Mouse (Mus musculus) frontal cortex, adult (tissue): ENCODE measurements around the gene Rnf141.

ENCODE experiments used
- ATAC-seq: cut with Nextera tagmentation; 2 replicates; pipeline ENCODE4 v1.9.2; 2017; ENCODE audit warnings: mild to moderate bottlenecking, moderate library complexity, mixed read lengths; ENCODE audit not compliant: low TSS enrichment

The Rnf141 gene

GRCm38 (mm10) chr7:110843916-110844874 lies at the start of gene Rnf141:
Gene Rnf141, minus strand, starts transcription at chr7:110844457.
- peak; percentile 95 for ATAC-seq

- ATAC-seq, result no peak
Observed at GRCm38 (mm10) chr7:110891501-110891986, 47.3 kb upstream of the Rnf141 start.

DNA sequence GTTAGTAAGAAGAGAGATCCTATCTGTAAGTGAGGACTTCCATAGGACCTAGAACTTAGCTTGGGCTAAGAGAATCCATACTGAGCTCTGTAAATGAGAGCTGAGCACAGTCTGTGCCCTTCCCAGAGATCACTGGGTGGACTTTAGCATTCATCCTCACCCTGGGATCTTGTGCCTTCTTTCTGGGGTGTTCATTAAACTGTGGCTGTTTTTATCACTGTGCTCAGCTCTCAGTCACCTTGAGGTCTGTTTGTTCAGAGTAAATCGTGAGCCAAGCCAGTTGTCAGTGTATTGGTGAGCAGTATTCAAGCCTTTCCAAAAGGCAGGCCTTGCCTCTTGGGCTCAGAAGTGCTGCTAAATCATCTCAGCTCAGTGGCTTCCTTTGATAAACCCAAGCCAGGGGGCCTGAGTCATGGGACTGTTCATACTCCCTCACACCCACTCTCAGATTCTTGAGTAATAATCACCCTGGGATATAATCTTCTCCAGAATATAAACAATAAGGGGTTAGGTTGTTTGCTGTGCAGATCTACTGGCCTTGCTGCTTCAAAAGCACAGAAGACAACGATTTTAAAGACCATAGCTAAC lies 37.6 kb upstream of the Rnf141 start:
- ATAC-seq, result no peak

DNA sequence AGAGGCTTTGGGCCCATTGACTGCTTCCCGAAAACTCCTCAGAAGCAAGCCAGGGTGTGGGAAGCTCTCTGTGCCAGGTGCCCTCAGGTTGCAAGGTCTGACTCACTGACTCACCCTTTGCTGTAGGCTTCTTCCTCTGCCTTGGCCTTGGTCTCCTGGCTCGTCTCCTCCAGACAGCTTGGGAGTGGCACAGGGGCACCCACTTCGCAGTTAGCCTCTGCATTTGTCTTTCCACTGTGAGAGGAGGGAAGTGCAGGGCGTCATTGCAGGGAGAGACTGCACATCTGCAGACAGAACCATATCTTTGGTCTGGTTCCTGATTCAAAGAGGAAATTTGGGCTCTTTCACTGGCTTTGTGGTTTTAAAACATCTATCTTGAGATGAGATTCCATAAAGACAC lies 33.8 kb upstream of the Rnf141 start:
- no peak for ATAC-seq

GRCm38 (mm10) chr7:110876965-110877364 lies 32.7 kb upstream of the Rnf141 start:
- ATAC-seq, result no peak

DNA sequence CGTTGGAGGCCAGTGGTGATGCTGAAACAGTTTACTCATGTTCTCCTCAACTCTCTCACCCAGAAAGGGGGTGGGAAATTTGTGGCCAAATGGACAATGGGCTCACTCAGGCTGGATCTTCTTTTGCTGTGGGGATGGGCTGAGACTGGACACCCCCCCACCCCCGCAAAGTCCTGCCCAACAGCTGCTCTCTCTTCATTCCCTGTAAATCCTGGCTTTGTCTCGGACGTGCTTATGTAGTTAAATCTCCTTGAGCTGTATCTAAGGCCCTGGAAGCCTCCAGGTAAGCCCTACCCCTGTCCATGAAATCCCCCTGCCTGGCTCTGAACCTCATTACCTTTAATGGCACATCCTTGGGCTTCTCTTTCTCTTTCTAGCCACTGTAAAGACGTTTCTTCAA lies 24.6 kb upstream of the Rnf141 start:
- no peak for ATAC-seq

GRCm38 (mm10) chr7:110867116-110867515 lies 22.9 kb upstream of the Rnf141 start:
- ATAC-seq, result no peak

GRCm38 (mm10) chr7:110866021-110866420 lies 21.8 kb upstream of the Rnf141 start:
- ATAC-seq, result no peak

DNA sequence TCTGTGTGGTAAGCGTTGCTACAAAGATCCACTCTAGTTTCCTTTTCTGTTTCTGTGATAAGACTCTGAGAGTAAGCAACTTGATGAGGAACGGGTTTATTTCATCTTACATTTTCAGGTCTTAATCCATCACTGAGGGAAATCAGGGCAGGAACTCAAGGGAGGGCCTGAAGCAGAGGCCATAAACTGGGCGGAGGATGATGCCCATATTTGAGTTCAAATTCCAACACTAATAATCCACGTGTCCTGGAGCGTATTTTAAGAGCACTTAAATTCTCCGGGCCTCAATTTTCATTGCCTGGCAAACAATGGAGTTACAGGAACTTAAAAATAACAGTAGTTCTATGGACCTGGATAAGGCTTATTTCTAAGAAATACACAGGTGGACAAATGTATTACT lies 21.3 kb upstream of the Rnf141 start:
- no peak for ATAC-seq

DNA sequence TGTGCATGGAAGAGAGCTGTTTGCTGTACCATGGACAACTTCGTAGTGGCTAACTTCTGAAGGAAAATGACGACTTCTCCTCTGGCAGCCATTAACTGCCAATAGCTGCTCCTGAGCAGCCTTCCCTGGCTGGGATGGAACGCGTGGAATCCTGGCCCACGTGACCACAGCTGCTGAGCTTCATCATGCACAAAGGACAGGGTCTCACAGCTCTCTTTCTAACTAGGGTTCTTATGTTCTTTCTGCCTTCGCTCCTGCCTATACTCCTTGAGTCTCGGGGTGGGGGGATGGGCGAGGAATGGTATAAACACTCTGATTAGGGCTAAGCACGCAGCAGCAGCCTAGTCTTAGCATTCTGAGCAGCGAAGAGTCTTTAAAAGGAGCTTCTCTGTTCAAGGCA lies 20.8 kb upstream of the Rnf141 start:
- ATAC-seq, result no peak

DNA sequence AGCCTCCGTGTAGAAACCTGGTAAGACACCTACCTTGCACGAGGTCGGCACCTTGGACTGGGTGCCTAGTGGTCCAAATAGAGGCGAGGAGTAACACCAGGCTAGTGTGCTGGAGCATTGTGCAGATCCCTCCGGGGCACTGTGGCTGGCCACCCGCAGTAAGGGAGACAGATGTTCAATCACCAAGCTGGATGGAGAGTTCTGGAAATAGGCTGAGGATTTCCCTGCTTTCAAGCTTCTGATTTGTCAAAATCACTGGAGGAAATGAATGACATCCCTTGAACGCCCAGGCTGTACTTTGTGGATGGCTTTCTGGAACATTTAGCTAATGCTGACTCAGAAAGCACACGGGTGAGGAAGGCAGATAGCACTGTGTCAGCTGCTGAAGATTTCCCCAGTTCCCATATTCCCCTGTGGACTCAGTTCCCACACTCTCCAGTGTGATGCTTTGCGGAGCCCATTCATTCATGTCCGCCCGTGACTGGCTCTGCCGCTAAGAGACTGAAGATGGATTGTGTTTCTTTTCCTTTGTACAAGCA lies 18.6 kb upstream of the Rnf141 start, which contains the start of gene Lyve1:
Gene Lyve1 (minus strand): TSS at position 489 of the 539 bp plus-strand sequence.
- ATAC-seq, result no peak

GRCm38 (mm10) chr7:110860129-110860528 lies 15.9 kb upstream of the Rnf141 start:
- no peak for ATAC-seq

DNA sequence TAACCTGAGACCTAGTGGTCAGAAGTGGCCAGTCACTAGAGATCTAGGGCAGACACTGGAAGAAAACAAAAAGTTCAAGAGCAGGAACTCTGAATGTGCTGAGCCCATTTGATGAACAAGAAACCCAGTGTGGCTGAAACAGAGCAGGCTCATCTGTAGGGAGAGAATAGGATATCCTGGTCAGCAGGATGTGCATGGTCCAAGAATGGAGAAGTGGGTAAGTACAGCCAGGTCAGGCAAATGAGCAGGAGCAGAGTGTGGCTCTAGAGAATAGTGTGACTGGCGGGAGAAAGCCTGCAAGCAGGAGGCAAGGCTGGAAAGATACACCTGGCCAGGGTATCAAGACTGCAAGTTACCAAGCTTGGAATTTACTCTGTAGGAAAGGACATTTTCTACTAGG lies 11.3 kb upstream of the Rnf141 start:
- ATAC-seq, result no peak

DNA sequence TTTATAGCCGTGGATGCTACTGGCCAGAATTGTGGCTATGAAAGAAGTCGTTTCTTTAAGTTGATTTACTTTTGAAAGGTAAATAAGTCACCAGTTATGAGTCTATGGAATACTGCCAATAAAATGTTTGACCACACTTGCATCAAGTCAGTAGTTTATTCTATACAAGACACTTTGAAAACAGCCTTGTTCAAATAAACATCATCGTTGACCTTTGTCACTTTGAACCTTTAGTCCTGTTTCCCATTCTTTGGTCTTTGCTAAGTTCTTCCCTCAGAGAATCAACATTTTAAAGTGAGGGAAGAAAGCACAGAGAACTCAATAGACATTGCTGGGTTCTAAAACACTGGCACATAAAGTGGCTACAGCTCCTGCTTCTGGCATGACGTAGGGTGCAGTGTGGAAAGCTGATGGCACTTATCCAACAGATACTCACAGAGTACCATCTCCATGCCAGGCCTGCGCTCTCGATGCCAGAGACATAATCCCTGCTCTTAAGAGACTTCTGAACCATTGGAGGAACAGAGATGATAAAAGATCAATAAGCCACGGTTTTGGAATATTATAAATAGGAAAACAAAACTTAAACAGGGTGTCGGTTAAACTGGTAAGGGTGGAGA lies 10.8 kb upstream of the Rnf141 start:
- ATAC-seq, result peak; percentile 48; the same call in 1 of the 2 replicates

DNA sequence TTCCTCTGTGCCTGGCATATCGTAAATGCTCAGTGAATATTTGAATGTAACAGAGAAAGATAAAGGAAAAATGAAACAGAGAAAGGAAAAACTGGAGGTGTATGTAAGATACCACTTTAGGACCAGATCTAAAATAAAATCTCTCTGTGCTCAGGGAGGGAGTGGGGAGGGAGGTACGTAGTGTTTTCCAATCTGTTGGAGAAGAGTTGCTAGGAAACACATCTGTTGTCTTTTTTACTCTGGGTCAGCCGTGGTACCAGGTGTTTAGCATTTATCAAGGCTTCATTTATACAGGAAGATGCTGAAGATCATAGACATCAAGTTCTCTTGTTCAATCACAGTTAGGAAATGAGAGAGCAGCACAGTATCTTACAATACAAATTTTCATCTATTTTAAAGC lies 10.3 kb upstream of the Rnf141 start:
- ATAC-seq, result peak; percentile 74

DNA sequence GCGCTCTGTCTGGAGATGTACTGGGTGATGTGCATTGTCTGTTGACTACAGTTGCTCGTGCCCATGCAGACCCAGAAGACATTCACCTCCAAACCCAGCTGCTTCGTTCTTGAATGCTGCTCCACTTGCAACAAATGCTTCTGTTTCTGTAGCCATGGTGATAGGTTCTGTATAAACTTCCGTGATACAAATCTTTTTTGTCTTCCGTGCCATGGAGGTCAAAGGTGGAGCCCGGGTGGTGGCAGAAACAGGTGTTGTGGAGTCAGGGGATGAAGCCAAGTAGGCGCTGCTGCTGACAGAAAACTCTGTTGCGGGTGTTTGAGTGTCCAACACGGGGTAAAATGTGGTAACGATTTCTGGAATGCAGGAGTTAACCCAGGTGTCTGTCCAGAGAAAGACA lies 9.4 kb upstream of the Rnf141 start:
- ATAC-seq, result no peak

DNA sequence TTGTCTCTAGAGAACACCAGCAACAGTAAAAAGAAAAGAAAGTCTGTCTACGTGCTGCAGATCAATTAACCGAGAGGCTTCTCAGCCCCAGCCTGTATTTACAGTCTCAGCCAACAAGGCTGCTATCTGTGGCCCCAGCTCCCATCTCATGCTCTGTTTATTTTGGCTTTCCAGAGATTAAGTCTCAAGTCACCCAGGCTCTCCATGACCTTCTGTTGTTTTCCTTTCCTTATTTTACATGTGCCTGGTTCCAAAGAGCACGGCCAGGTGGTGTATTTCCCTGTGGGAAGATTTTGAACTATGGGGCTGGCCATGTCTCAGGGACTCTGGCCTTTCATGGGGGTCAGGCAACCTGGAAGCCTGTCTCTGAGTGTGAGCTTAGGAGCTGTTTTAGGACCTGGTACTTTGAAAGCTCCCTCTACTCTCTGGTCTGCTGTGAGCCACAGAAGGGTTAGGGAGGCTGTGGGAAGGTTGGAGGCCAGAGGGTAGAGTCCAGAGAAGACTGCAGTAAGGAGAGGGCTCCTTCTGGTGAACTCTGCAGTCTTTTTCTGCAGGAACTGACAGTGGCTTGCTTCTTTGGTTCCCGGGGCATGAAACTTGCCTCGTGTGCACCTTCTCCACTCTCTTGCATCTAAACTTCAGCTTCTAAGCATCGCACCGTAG lies 7.4 kb upstream of the Rnf141 start:
- ATAC-seq, result no peak

DNA sequence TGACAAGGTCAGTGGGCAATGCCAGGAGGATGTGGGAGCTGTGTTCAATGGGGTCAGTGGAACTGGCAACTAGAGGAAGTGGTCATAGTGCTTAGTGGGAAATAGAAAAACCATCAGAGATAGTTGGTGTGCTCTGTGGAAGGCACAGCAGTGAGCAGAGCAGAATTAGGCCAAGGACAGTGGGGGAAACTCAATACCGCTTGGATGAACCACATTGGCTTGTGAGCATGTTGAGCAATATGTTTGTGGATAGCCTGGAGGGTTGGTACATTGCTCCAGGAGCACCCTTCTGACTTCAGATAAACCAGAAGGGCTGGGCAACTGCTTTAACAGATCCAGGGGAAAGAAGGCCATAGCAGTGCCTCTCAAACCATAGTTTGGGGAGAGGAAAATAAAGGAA lies 4.1 kb upstream of the Rnf141 start:
- ATAC-seq, result no peak

DNA sequence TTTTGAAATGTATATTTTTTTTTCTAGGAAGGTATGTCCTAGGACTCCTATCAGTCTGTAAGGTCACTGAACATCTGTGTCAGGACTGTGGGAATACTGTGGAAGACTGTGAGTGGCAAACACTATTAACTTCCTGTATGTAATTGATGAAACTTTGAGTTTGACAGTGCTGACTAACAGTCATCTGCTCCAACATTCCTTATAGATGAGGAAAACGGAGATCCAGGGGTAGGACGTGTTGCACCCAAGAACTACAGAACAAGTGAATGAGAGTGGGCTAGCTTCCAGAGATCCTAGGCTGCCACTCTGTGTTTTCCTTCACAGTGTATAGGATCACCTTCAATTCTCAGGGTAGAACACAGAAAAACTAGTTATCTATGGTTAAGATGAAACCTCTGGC lies 3.1 kb upstream of the Rnf141 start:
- no peak for ATAC-seq

GRCm38 (mm10) chr7:110840332-110840731 lies 3.9 kb downstream of the Rnf141 start:
- ATAC-seq, result no peak

DNA sequence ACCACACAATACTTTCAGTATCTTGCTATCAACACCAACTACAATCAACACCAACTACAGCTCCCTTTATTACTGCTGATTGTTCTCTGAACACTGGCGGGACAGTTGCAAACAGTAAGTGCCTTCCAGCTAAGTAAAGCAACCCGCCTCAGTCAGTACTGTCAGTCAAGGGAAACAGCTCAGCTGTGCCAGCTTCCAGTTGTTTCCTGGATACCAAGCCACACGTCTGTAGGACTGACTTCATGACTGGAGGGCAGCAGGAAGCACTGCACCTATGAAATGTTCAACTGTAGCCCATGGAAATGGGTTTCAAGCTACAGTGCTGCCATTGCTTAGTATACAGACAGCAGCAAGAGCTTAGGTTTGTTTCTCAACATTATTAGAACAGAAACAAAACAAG lies 9.7 kb downstream of the Rnf141 start:
- no peak for ATAC-seq

DNA sequence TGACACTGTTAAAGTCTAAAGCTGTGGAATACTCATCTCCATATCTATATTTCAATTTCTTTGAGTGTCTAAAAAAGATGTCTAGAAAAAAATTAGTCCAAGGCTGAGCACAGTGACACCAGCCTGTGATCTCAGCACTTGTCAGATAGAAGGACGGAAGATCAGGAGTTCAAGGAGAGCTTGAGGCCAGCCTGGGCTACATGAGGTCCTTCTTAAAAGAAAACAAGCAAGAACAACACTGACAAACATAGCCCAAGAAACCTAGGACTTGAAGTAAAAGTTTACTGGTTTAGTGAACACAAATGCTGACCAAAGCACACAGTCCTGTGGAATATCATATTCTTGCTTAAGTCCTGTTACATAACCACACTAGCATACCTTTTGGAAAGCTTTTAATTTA lies 10.2 kb downstream of the Rnf141 start:
- no peak for ATAC-seq
